Mouse (Mus musculus): ENCODE measurements around the gene Ulk4.
"Not testable (repeated sequence)": the region's sequence is repeated elsewhere in the genome, so short reads cannot be mapped to it uniquely, and the experiment has no call there.

Gene Ulk4

DNA sequence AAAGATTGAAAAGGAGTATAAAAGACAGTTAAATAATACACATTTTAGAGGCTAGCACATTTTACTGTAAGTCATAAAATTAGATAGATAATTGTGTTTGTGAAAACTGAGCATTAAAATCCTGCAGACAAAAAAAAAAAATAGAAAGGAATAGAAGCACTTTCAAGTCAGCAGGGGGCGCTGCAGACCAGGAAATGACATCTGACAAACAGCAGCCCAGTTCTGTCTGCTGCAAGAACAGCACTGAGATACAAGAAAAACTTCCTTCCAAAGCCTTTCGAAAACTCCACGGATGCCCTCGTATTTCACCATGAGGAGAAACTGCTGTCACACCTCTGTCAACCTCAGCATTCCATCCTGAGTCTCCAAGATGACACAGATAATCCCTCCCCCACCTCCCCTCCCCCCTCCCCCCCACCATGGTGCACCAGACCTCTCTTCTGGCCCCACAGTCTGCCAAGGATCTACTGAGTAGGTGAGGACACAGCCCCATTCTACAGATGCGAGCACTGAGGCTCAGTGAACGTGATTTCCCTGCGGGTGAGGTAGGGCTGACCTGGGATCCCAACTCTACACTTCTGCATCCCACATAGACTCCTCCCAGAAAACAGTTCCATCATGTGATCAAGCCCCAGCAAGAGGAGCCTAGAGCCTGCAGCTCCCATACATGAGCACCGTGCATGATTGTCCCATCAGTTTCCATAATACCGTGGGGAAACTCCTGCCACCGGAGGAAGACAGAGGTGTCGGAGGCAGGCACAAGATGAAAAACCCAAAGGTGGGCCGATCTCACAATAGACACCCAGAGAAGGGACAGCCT is 28.8 kb downstream of the Ulk4 start:
- DNase-seq = peak; percentile 83

GRCm38 (mm10) chr9:121247047-121247446 is 29.9 kb downstream of the Ulk4 start:
- no peak for DNase-seq

DNA sequence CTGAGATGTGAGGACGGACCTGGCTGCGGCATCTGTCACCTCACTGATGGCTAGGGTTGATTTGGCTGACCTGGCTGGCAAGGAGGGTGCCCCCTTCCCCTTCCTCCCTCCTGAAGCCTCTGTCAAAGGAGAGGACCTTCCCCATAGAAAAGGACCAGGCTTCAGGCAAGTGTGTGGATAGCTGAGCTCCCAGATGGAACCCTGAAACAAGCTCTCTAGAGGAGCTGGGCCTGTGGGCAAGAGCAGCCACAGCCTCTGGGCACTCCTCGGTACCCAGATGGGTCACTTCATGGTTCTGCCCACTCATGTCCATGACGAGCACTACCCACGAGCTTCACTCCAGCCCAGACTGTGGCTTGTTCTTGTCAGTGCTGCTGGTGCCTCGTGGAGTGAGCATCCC is 34.7 kb downstream of the Ulk4 start:
- no peak for DNase-seq

- DNase-seq = no peak
Observed at GRCm38 (mm10) chr9:121241806-121242205, 35.2 kb downstream of the Ulk4 start.

GRCm38 (mm10) chr9:121241366-121241765 is 35.6 kb downstream of the Ulk4 start:
- no peak for DNase-seq

GRCm38 (mm10) chr9:121240242-121240641 is 36.8 kb downstream of the Ulk4 start:
- DNase-seq = peak; percentile 20

DNA sequence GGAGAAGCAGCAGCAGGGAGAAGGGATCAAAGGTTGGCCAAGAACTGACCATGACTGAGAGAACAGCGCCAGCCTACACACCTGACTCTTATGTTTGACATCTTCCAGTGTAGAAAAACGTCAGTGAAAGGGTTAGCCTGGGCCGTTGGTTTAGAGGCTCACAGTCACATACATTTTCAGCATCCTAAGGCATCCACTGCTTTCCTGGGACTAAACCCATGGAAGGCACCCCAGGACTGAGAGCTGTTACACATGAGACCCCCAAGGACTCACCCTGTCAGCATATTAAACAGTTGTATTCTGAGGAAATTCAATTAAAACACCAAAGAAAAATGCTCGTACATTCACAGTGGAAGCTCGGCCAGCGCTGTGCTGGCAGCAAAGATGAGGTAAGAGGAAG is 37.4 kb downstream of the Ulk4 start:
- DNase-seq = no peak

DNA sequence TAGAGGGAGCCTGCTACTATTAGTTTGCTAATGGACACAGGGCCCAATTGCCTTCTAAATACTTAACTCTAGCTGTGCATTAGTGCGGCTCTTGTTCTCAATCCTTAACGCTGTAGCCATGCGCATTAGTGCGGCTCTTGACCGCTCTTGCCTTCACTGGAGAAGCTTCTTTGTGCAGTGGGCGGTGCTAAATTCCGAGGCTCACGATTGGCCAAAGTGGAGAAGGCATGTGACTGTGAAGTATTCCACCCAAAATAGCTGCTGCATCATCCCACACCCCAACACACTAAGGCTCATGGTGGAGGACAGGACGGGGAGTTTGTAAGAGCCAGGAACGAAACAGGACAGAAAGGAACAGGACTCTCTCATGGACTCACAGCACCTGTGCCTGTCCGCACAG is 58.4 kb downstream of the Ulk4 start:
- no peak for DNase-seq

- DNase-seq = no peak
Observed at GRCm38 (mm10) chr9:121218230-121218629, 58.8 kb downstream of the Ulk4 start.

DNA sequence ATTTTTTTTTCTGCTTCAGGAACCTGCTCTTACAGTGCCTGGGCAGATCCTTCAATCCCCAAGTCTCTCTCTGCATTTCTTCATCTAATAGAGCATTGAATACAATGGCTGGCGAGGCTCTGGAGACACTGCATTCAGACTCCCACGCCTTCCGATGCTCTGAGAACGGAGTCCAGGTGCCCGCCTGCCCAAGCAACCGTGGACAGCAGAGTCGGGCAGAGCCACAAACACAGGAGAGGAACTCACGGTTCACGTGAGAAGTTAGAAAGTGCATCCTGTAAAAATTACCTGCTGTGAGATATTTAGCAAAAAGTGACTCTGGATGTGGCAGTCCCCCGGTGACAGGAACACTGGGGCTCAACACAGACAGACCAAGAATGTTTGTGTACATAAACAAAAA is 59.3 kb downstream of the Ulk4 start:
- DNase-seq = no peak

DNA sequence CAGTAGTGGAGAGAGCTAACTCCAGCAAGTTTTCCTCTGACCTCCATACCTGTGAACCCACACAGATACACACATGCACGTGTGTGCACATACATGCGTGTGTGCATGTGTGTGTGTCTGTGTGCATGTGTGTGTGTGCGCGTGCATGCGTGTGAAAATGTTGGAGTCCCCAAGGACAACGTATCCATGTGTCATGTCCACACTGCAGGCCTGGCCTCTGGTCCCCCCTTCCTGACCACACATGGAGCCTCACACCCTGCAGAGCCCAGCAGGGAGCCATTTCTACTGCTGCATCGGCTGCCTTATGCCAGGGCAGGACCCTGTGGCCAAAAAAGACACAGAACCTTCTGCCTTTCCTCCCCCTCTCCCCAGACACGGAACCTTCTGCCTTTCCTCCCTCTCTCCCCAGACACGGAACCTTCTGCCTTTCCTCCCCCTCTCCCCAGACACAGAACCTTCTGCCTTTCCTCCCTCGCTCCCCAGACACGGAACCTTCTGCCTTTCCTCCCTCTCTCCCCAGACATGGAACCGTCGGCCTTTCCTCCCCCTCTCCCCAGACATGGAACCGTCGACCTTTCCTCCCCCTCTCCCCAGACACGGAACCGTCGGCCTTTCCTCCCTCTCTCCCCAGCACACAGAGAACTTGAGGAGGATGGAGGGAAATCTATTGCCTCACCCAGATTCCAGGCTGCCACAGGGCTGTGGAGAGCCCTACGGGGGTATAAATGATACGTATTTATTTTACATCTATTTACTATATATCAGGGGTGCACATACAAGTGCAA is 60.3 kb downstream of the Ulk4 start:
- no peak for DNase-seq

DNA sequence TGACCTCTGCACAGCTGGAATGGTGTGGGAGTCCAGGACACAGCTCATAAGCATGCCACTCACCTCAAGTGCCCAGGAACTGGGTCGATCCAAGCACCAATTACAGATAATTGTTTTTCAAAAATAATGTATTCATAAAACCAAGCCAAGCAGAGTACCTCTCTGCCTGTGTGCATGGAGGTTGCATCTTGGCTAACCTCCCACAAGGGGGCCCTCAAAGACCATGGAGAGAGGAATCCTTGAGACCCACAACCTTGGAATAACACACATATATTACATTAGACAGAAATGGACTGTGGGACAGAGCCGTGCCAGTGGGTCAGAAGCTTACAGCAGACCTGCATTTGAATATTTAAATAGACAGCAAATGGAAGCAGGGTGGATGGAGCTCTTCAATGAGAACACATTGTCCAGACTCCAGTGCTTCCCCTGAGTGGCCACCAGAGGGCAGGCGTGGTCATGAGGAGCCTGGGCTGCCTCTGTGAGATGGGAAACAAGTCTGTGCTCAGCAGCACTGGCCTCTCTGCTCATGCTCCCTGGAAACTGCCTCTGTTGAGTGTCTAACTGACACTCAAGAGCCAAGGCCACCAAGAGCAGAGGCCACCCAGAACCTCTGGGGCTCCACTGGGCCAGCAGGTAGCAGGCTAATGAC is 61.5 kb downstream of the Ulk4 start:
- DNase-seq = peak; percentile 63

DNA sequence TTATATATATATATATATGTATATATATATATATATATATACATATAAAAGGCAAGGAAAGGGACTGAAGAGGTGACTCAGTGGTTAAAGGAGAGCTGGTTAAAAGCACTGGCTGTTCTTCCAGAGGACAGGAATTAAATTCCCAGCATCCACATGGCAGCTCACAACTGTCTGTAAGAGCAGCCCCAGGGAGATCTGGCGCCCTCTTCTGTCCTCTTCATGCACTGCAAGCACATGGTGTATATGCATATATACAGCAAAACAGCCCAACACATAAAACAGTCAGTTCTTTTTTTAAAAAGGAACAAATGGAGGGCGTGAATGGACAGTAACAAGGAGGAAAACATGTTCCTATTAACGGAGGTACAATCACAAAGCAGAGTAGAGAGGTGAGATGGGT is 64.7 kb downstream of the Ulk4 start:
- DNase-seq = peak; percentile 24

- no peak for DNase-seq
Observed at GRCm38 (mm10) chr9:121205046-121205445, 72.0 kb downstream of the Ulk4 start.

DNA sequence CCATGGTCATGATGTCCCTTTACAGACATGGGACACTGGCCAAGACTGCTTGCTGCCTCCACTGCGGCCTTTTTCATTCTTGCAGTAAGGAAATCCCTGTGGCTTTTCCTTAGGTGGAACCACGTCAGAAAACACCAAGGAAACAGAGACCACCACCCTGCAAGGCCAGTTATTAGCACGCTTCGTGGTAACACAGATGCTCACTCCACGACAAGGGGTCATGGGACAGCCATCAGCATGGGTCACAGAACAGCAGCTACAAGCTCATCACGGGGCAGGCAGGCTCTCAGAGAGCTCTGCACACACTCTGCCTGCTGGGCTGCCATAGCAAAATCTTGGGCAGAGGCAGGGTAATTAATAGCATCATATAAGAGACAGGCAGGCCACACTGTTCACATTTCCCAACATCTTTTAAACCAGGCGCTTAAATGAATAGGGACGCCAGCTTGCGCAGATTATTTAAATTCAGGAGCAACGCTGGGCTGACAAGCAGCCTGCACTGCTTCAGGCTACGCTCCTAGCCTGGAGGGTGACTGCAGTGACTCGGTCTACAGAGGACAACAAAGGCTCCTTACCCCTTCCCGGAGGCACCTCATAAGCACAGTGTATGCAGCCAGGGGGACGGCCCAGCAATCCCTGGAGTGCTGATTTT is 72.7 kb downstream of the Ulk4 start:
- no peak for DNase-seq

DNA sequence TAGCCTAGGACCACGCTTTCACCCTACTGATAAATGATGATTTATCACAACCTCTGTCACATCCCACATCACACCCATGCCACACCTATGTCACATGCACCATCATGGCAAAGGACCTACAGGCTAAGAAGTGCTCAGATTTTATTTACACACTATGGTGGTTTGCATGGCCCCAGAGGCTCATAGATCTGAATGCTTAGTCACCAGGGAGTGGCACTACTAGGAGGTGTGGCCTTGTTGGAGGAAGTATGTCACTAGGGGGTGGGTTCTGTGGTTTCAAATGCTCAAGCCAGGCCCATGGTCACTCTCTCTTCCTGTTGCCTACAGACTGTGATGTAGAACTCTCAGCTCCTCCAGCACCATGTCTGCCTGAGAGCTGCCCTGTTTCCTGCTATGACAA is 73.3 kb downstream of the Ulk4 start:
- DNase-seq = no peak

GRCm38 (mm10) chr9:121199146-121199685 is 77.8 kb downstream of the Ulk4 start:
- not testable (repeated sequence) for DNase-seq

DNA sequence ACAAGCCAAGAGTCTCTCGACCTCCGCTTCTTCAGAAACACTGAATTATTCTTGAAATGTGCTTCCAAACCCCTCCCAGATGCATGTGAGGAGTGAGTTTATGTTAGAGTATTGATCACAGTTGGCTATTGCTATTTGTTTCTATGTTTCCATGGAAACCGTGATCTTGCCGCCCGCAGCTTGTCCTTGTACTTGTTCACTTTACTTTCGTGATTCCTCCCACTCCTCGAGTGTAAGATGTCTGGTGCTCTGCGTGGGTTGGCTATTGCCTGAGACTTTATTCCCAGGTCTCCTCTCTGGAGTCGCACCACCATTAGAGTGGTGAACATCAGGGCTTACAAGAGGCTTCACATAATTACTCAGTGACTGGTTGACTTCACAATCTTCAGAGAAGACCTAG is 80.5 kb downstream of the Ulk4 start:
- DNase-seq = no peak

DNA sequence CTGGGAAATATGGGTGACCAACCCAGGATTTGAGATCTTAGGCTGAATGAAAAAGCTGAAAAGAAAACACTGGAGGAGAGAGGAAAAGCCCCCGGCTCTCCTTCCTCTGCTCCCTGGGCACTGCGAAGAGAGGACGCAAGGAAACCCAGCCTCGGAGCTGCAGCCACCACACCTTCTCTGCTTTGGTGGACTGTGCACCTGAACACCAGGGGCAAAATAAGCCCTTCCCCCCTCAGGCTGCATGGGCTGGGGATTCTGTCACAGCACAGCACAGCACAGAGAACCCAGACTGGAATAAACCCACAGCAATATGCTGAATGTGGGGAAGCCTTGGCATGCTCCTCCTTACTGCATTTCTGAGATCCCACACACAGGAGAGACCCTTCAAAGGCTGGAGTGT is 81.9 kb downstream of the Ulk4 start:
- DNase-seq = no peak

GRCm38 (mm10) chr9:121192601-121193370 is 84.2 kb downstream of the Ulk4 start:
- no peak for DNase-seq

GRCm38 (mm10) chr9:121187811-121188210 is 89.2 kb downstream of the Ulk4 start:
- DNase-seq = no peak

- no peak for DNase-seq
Observed at GRCm38 (mm10) chr9:121185796-121186195, 91.2 kb downstream of the Ulk4 start.

All from thymus, postnatal 25 days (tissue).